Mouse (Mus musculus) CH12.LX (cell line): ENCODE data around the gene Ndufa13.

Experiments
- CTCF ChIP-seq, 2 experiments: IDR thresholded peaks in 1 of 2; conservative IDR thresholded peaks in 1 of 2; 2 replicates each; pipeline ENCODE4 v1.5.1; 2011 to 2012; ENCODE audit warnings: low read depth in 2 of 2, low read length in 2 of 2, improper control_type of control experiment in 1 of 2, inconsistent platforms in 1 of 2, mild to moderate bottlenecking in 1 of 2, moderate library complexity in 1 of 2
- GABPA ChIP-seq: IDR thresholded peaks from 2 replicates; pipeline ENCODE4 v1.6.1; 2012; ENCODE audit warnings: low read depth, low read length, improper control_type of control experiment, inconsistent platforms; ENCODE audit not compliant: insufficient replicate concordance
- HCFC1 ChIP-seq: IDR thresholded peaks from 2 replicates; pipeline ENCODE4 v1.6.1; 2012; ENCODE audit warnings: low read depth, mild to moderate bottlenecking, inconsistent platforms, low read length, improper control_type of control experiment
- IRF4 ChIP-seq: IDR thresholded peaks from 2 replicates; pipeline ENCODE4 v1.6.1; 2014; ENCODE audit warnings: low read depth, mild to moderate bottlenecking, inconsistent platforms, low read length, improper control_type of control experiment
- JUND ChIP-seq: conservative IDR thresholded peaks from 2 replicates; pipeline ENCODE4 v1.6.1; 2011; ENCODE audit warnings: low read depth, low read length, improper control_type of control experiment
- MAZ ChIP-seq: IDR thresholded peaks from 2 replicates; pipeline ENCODE4 v1.6.1; 2012; ENCODE audit warnings: low read depth, mild to moderate bottlenecking, inconsistent platforms, low read length, improper control_type of control experiment, moderate library complexity
- POLR2A ChIP-seq: IDR thresholded peaks from 2 replicates; pipeline ENCODE4 v1.6.1; 2011; ENCODE audit warnings: low read depth, mild to moderate bottlenecking, improper control_type of control experiment, low read length

- TF ChIP-seq POLR2A (no peak), MAZ (no peak), JUND (no peak), GABPA (no peak), IRF4 (no peak), HCFC1 (no peak), CTCF (conservative IDR thresholded peaks at IDR 0.05 in 1 of 2, IDR thresholded peaks at IDR 0.05 in 1 of 2; ENCODE audit: low read depth in 2 of 2, low read length in 2 of 2) (no peak)
Measured at GRCm38 (mm10) chr8:69933811-69934210, 31.5 kb upstream of the Ndufa13 start.
